Mouse (Mus musculus): ENCODE measurements around the gene Dmbt1. TPM values are rescaled to one million over a fixed set of nuclear protein-coding genes. Genes with fewer than 3 reads are reported as not detected.
"Not testable (repeated sequence)": the region's sequence is repeated elsewhere in the genome, so short reads cannot be mapped to it uniquely, and the experiment has no call there.

Dmbt1 gene
- polyA plus RNA-seq, 1 experiment: not detected

GRCm38 (mm10) chr7:131075956-131076355, 44.1 kb downstream of the Dmbt1 start:
- Histone ChIP-seq H3K9ac (ENCODE audit: low read depth, poor library complexity, severe bottlenecking) (no peak overlapping the region), H3K9me3 (replicated peaks; ENCODE audit: control insufficient read depth, insufficient read depth, low read length, poor library complexity, severe bottlenecking) (no peaks in the 10 kb centered on the region), H3K4me3 (ENCODE audit: low read depth, low read length) (no peak overlapping the region), H3K27me3 (ENCODE audit: control insufficient read depth, insufficient read depth, low read length, poor library complexity, severe bottlenecking) (no peaks in the 10 kb centered on the region), H3K27ac (ENCODE audit: insufficient read depth, low read length) (no peak overlapping the region), H3K4me1 (ENCODE audit: control insufficient read depth, insufficient read depth, low read length) (no peaks in the 10 kb centered on the region), H3K36me3 (ENCODE audit: control insufficient read depth, insufficient read depth, low read length, poor library complexity, severe bottlenecking) (no peaks in the 10 kb centered on the region)
- TF ChIP-seq POLR2A (IDR thresholded peaks at IDR 0.05; ENCODE audit: insufficient read depth, low read length): no peak
- TF ChIP-seq EP300 (IDR thresholded peaks at IDR 0.05; ENCODE audit: insufficient read depth, low read depth, low read length): no peak
- no peak for TF ChIP-seq CTCF (IDR thresholded peaks at IDR 0.05; ENCODE audit: low read depth, low read length)

DNA sequence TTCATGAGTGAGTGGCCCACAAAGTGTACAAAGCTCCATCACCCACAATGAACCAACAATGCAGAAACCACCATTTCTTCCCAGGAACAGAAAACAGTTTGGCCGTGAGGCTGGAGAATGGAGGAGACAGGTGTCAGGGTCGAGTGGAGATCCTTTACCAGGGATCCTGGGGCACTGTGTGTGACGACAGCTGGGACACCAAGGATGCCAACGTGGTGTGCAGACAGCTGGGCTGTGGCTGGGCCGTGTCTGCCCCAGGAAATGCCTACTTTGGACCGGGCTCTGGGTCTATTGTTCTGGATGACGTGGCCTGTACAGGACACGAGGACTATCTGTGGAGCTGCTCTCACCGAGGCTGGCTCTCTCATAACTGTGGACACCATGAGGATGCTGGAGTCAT, 50.5 kb downstream of the Dmbt1 start:
- not testable (repeated sequence) for H3K4me3 ChIP-seq (ENCODE audit: low read depth, low read length); H3K27ac ChIP-seq (ENCODE audit: insufficient read depth, low read length); H3K9me3 ChIP-seq (replicated peaks; ENCODE audit: control insufficient read depth, insufficient read depth, low read length, poor library complexity, severe bottlenecking); H3K9ac ChIP-seq (ENCODE audit: low read depth, poor library complexity, severe bottlenecking); H3K36me3 ChIP-seq (ENCODE audit: control insufficient read depth, insufficient read depth, low read length, poor library complexity, severe bottlenecking); H3K4me1 ChIP-seq (ENCODE audit: control insufficient read depth, insufficient read depth, low read length); H3K27me3 ChIP-seq (ENCODE audit: control insufficient read depth, insufficient read depth, low read length, poor library complexity, severe bottlenecking)

DNA sequence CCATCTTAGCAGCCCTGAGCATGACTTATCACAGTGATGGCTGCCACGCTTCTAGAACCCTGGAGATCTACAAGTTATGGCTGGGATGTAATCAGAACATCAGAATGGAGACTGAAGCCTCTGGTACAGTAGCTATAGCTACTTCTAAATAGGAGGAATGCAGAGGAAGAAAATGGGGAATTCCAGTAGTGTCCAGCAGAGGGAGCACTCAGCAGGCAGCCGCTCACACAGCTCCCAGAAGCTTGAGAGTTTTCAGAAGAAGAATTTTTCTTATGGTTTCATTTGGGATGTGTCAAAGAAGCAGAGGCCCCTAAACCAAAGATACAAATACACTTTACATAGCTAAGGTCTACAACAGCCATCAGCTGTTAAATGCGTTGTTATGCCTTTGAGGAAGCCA, 80.6 kb downstream of the Dmbt1 start:
- H3K36me3 ChIP-seq (ENCODE audit: control insufficient read depth, insufficient read depth, low read length, poor library complexity, severe bottlenecking): no peaks in the 10 kb centered on the region
- H3K27ac ChIP-seq (ENCODE audit: insufficient read depth, low read length): no peak overlapping the region
- no peaks in the 10 kb centered on the region for H3K27me3 ChIP-seq (ENCODE audit: control insufficient read depth, insufficient read depth, low read length, poor library complexity, severe bottlenecking)
- H3K4me3 ChIP-seq (ENCODE audit: low read depth, low read length): no peak overlapping the region
- no peaks in the 10 kb centered on the region for H3K9me3 ChIP-seq (replicated peaks; ENCODE audit: control insufficient read depth, insufficient read depth, low read length, poor library complexity, severe bottlenecking)
- H3K4me1 ChIP-seq (ENCODE audit: control insufficient read depth, insufficient read depth, low read length): no peaks in the 10 kb centered on the region
- H3K9ac ChIP-seq (ENCODE audit: low read depth, poor library complexity, severe bottlenecking): no peak overlapping the region
- no peak for TF ChIP-seq EP300 (IDR thresholded peaks at IDR 0.05; ENCODE audit: insufficient read depth, low read depth, low read length)
- peak; percentile 66 for TF ChIP-seq CTCF (IDR thresholded peaks at IDR 0.05; ENCODE audit: low read depth, low read length)
- no peak for TF ChIP-seq POLR2A (IDR thresholded peaks at IDR 0.05; ENCODE audit: insufficient read depth, low read length)

GRCm38 (mm10) chr7:131113676-131114075, 81.8 kb downstream of the Dmbt1 start:
- Histone ChIP-seq H3K9me3 (replicated peaks; ENCODE audit: control insufficient read depth, insufficient read depth, low read length, poor library complexity, severe bottlenecking) (no peaks in the 10 kb centered on the region), H3K9ac (ENCODE audit: low read depth, poor library complexity, severe bottlenecking) (no peak overlapping the region), H3K4me1 (ENCODE audit: control insufficient read depth, insufficient read depth, low read length) (no peaks in the 10 kb centered on the region), H3K36me3 (ENCODE audit: control insufficient read depth, insufficient read depth, low read length, poor library complexity, severe bottlenecking) (no peaks in the 10 kb centered on the region), H3K27ac (ENCODE audit: insufficient read depth, low read length) (no peak overlapping the region), H3K27me3 (ENCODE audit: control insufficient read depth, insufficient read depth, low read length, poor library complexity, severe bottlenecking) (no peaks in the 10 kb centered on the region), H3K4me3 (ENCODE audit: low read depth, low read length) (no peak overlapping the region)
- TF ChIP-seq EP300 (IDR thresholded peaks at IDR 0.05; ENCODE audit: insufficient read depth, low read depth, low read length) (no peak), CTCF (IDR thresholded peaks at IDR 0.05; ENCODE audit: low read depth, low read length) (no peak), POLR2A (IDR thresholded peaks at IDR 0.05; ENCODE audit: insufficient read depth, low read length) (no peak)

DNA sequence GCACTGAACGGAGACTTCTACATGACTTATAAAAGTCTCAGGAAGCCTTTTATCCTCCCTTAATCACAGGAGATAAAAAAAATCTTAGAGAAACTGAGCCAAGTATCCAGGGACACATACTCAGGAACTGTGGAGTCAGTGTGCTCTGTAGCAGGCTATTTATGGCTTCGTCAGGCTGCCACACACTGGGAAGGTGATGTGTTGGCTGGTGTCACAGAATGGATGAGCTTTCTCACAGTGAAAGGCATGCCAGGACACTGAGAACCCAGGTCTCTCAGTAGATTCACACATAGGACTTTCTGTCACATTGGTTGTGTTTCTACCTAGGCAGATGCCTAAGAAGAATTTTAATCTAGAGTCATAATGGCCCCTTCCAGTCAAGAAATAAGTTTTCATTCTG, 82.6 kb downstream of the Dmbt1 start:
- Histone ChIP-seq H3K4me3 (ENCODE audit: low read depth, low read length) (no peak overlapping the region), H3K27ac (ENCODE audit: insufficient read depth, low read length) (no peak overlapping the region), H3K4me1 (ENCODE audit: control insufficient read depth, insufficient read depth, low read length) (no peaks in the 10 kb centered on the region), H3K27me3 (ENCODE audit: control insufficient read depth, insufficient read depth, low read length, poor library complexity, severe bottlenecking) (no peaks in the 10 kb centered on the region), H3K9ac (ENCODE audit: low read depth, poor library complexity, severe bottlenecking) (no peak overlapping the region), H3K36me3 (ENCODE audit: control insufficient read depth, insufficient read depth, low read length, poor library complexity, severe bottlenecking) (no peaks in the 10 kb centered on the region), H3K9me3 (replicated peaks; ENCODE audit: control insufficient read depth, insufficient read depth, low read length, poor library complexity, severe bottlenecking) (no peaks in the 10 kb centered on the region)
- TF ChIP-seq POLR2A (IDR thresholded peaks at IDR 0.05; ENCODE audit: insufficient read depth, low read length): no peak
- TF ChIP-seq CTCF (IDR thresholded peaks at IDR 0.05; ENCODE audit: low read depth, low read length): no peak
- TF ChIP-seq EP300 (IDR thresholded peaks at IDR 0.05; ENCODE audit: insufficient read depth, low read depth, low read length): no peak

- no peaks in the 10 kb centered on the region for H3K9me3 ChIP-seq (replicated peaks; ENCODE audit: control insufficient read depth, insufficient read depth, low read length, poor library complexity, severe bottlenecking)
- H3K27ac ChIP-seq (ENCODE audit: insufficient read depth, low read length): no peak overlapping the region
- no peaks in the 10 kb centered on the region for H3K27me3 ChIP-seq (ENCODE audit: control insufficient read depth, insufficient read depth, low read length, poor library complexity, severe bottlenecking)
- no peak overlapping the region for H3K9ac ChIP-seq (ENCODE audit: low read depth, poor library complexity, severe bottlenecking)
- H3K4me3 ChIP-seq (ENCODE audit: low read depth, low read length): no peak overlapping the region
- TF ChIP-seq EP300 (IDR thresholded peaks at IDR 0.05; ENCODE audit: insufficient read depth, low read depth, low read length) (no peak), POLR2A (IDR thresholded peaks at IDR 0.05; ENCODE audit: insufficient read depth, low read length) (no peak), CTCF (IDR thresholded peaks at IDR 0.05; ENCODE audit: low read depth, low read length) (no peak)
- no peaks in the 10 kb centered on the region for H3K4me1 ChIP-seq (ENCODE audit: control insufficient read depth, insufficient read depth, low read length)
- no peaks in the 10 kb centered on the region for H3K36me3 ChIP-seq (ENCODE audit: control insufficient read depth, insufficient read depth, low read length, poor library complexity, severe bottlenecking)
Measured at GRCm38 (mm10) chr7:131122210-131122807, 90.5 kb downstream of the Dmbt1 start.
